Mouse (Mus musculus): ENCODE measurements at regions not wholly inside any gene's neighbourhood (a gene's known extent, or its start where the extent isn't known, plus 50 kb on each side); places are given as distances from the start of the nearest gene placed in this dataset.

- no peak for DNase-seq (ENCODE audit: low spot score)
Observed at GRCm38 (mm10) chr8:35302856-35303255, 462.7 kb upstream of the Gm19410 start.

- DNase-seq (ENCODE audit: low spot score) = no peak
Observed at GRCm38 (mm10) chr8:35321270-35321865, 444.2 kb upstream of the Gm19410 start.

DNA sequence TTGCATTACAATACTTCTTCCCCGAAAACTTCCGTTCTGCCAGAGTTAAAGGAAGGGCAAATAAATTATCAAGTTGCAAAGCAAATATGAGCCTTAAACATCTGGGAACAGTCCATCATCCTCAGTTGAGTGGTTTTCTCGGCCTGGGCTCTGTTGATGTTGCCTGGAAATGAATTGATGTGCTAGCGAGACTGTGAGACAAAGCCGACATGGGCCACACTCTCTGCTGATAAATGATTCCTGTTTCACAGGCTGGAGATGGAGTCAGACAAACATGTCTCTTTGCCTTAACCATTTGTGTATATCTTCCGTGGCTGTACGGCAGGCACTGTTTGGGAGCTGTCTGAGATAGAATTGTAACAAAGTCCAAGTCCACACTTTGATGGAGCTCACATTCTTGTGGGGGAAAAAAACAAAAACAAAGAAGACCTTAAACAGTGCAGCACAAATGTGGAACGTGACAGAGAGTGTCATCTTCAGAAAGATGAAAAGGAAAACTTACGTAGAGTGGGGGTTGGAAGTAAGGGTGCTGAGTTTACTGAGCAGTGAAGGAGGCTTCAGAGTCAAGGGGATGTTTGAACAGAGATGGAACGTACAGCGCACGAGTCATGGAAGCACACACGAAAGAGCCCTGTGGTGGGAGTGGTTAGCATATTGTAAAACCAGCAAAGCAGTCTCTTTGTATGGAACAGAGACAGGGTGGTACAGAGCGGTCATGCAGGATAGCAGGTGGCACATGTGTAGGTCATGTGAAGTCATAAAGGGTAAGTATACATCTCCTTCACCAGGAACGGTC lies 442.2 kb upstream of the Gm19410 start:
- no peak for DNase-seq (ENCODE audit: low spot score)
